Mouse (Mus musculus): Measurements from ENCODE around the gene 2310057J18Rik.
"Not testable (repeated sequence)": the region's sequence is repeated elsewhere in the genome, so short reads cannot be mapped to it uniquely, and the experiment has no call there.

2310057J18Rik gene

DNA sequence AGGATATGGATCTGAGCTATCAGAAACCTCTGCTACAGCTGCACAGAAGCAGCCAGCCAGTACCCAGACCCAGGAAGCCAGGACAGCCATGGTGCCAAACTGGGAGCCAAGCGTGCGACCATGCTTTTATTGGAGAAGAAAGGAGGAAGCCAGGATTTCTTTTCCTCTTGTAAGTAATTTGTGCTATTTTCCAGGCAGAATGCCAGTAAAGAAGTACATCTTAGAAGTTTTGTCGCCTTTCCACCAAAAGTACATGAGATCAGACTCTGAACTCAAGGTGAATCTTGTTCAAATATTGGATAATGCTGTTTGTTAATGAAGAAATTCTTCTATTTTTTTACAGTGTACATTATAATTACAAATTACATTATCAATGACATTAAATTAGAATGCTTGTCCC, at the start of gene 2310057J18Rik:
Gene 2310057J18Rik (minus strand): TSS at position 101 of the 400 bp plus-strand sequence.
- no peak for DNase-seq (ENCODE audit: low read depth)

DNA sequence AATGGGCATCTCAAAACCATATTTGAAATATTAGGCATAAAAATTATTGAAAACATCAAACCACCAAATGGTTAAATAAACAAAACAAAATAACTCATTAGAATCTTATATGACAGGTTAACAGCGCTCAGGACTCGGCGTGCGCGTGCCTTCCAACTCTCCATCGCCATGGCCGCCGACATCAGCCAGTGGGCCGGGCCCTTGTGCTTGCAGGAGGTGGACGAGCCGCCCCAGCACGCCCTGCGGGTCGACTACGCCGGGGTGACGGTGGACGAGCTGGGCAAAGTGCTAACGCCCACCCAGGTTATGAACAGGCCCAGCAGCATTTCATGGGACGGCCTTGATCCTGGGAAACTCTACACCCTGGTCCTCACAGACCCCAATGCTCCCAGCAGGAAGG, 43.9 kb upstream of the 2310057J18Rik start:
- DNase-seq (ENCODE audit: low read depth) = not testable (repeated sequence)

DNA sequence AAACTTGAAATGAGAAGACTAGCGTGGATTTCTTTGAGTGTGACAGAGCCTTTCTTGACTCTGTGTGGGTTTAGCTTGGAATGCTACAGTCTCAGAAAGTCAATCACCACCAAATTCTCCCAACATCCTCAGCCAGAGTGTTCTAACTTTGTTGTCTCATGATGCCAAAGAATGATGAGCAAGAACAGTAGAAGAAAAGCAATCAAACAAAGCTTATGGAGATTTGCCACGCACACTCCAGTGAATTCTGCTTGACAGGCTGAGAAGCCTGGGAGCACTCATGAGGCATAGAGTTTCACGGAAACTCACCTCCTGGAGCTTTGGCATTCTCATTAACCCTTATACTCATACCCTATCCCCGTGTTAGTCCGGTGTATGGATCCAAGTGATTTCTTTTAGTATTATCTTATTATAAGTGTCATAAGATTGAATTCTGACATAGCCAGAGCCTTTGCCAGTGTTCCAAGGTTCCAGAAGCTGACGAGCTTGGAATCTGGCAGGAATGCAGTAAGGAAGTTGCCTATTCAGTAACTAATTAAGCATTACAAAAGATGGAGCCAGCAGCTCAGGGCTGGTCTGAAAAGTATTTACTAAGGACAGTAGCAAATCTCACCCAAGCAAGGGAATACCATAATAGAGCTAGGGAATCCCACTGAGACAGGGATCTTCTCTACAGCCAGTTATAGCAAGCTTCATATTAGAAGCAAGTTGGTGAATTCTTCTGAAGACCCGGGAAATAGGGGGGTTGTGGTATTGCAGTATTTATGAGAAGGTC, 33.6 kb upstream of the 2310057J18Rik start:
- no peak for DNase-seq (ENCODE audit: low read depth)

DNA sequence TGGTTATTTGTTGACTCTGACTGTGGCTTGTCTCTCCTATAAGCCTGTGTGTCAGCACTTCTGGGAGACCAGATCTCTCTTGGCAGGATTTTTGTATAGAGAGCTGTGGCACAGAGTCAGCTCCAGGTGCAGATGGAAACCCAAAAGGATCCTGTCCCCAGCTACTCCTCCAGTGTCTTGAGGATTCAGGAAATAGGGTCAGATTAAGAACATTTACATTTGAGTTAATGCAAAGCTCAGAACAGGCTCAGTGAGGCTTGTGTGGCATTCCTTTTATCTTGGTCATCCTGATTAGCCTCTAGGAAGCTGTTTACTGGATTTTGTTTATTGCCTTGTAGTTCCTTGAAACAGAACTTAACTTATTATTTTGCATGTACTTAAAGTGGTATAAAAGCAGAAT, 11.7 kb upstream of the 2310057J18Rik start:
- no peak for DNase-seq (ENCODE audit: low read depth)

DNA sequence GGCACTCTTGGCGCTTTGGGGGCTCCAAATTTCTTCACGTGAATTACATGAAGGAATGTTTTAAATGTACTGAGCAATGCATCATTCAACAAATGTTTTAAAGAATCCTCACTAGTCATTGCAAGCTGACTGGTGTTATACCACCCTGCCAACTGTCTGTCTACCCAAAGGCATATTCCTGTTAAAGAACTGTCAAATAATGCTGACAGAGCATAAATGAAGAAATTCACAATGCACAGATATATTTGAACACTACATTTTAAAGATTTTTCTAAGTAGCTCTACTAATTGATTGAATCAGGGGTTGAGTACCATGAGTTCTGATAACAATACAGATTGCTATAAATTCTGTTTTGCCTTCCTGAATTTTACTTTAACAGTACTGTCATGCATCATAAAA, 2.9 kb upstream of the 2310057J18Rik start:
- no peak for DNase-seq (ENCODE audit: low read depth)

DNA sequence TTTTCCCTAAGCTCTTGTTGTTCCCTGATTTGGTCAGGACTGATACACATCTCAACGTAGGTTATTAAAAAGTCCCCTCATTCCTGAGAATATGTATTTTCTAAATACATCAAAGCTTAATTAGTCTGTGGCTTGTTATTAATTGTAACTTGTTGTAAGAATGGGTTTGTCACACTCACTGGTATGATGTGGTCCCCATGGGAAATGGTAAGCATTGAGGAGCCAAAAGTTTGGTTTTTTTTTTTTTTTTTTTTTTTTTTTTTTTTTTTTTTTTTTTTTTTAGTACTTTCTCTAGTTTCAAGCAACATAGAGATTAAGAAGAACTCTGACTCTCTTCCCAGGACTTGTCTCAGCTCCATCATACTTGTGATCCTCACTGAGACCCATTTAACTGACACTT, 17.9 kb downstream of the 2310057J18Rik start:
- DNase-seq (ENCODE audit: low read depth) = no peak

DNA sequence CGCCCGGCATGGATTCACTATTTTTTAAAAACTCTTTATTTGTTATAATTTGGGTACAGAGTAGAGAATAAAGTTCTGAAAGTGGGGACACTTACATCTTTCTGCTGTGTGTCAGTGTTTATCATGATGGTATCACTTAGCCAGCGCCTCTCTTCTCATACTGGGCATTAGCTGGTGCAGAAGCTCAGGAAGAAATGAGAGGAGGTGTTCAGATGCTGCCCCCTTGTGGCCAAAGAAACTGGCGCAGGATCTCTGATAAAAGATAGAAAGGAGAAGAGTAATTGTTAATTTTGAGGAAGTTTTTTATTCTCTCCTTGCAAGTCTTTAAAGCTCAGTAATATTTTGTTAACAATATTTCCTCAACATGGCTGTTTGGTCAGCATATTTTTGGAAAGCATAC, 31.0 kb downstream of the 2310057J18Rik start:
- DNase-seq (ENCODE audit: low read depth) = peak; percentile 7

DNA sequence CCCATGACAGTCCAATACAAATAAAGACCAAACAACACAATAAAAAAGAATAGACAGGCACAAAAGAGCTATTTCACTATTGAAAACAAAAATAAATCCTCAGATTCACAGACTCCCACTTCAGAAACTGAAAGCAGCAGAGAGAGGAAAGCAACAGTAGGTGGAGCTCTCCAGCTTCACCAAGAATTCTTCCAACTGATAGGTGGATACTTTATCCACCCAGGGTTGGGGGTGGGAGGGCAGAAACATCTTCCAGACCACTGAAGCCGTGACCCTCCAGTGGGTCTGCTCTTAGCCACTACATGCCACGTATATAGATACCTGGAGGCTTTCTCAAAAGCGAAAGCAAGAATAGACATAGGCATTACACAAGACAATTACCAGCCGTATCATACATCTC, 31.6 kb downstream of the 2310057J18Rik start:
- DNase-seq (ENCODE audit: low read depth) = no peak
